In the genomic region with DNA sequence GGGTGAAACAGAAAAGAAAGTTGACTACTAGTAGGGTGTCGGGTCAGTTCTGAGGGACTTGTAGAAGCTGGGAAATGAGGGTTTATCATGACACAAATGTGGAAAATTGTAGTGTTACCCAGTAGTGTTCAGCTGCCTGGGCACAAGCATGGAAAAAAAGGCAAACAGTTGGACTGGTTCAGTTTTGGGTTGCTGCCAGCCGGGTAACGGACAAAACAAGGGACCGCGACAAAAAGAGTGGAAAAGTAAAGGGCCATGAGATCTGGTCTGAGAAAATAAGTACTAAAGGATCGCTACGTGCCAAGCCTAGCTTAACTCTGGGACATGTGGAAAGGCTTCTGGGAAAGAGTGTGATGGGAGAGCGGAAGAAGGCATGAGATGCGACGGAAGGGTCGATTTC, we compare ENCODE assay signal across 8 mouse cellular contexts. TPM values are rescaled to one million over a fixed set of nuclear protein-coding genes. Genes with fewer than 3 reads are reported as not detected.
DNase-seq lines count a peak whose midpoint lies in the region; ATAC-seq and TF ChIP-seq lines count a peak whose summit lies in the region.

No protein-coding gene starts in this region.

- no peaks in the 10 kb centered on the region for H3K9me3 ChIP-seq in hindbrain, embryonic 11.5 days (ENCODE audit: control insufficient read depth, low read length)
- no peaks in the 10 kb centered on the region for H3K9me3 ChIP-seq in midbrain, embryonic 11.5 days (ENCODE audit: control insufficient read depth, low read length)

- WGBS in kidney, adult 2 months: 30% methylated on average over 11 of the region's 11 CpGs
- WGBS in hindbrain, embryonic 11.5 days: 46% methylated on average over 11 of the region's 11 CpGs
- 44% methylated on average over 11 of the region's 11 CpGs for WGBS in midbrain, embryonic 11.5 days

- no peak for ATAC-seq in hindbrain, embryonic 11.5 days (ENCODE audit: low FRiP score)
- ATAC-seq in midbrain, embryonic 11.5 days (ENCODE audit: low FRiP score): no peak

- H3K27ac ChIP-seq in kidney, adult 2 months (ENCODE audit: insufficient read depth, low read depth, low read length): no peak overlapping the region
- H3K27ac ChIP-seq in cortical plate, adult 2 months (ENCODE audit: insufficient read depth, low read length): no peak overlapping the region; the same call in 1 of the 2 replicates
- H3K27ac ChIP-seq in hindbrain, embryonic 11.5 days (ENCODE audit: low read depth, low read length): no peak overlapping the region; the same call in 1 of the 2 replicates
- H3K27ac ChIP-seq in midbrain, embryonic 11.5 days (ENCODE audit: low read depth, low read length): no peak overlapping the region; the same call in 1 of the 2 replicates

- H3K27me3 ChIP-seq in kidney, adult 2 months (replicated peaks; ENCODE audit: control insufficient read depth, insufficient read depth, low read length): no peaks in the 10 kb centered on the region
- H3K27me3 ChIP-seq in hindbrain, embryonic 11.5 days (ENCODE audit: control insufficient read depth, insufficient read depth, low read length): no peaks in the 10 kb centered on the region
- no peaks in the 10 kb centered on the region for H3K27me3 ChIP-seq in midbrain, embryonic 11.5 days (ENCODE audit: control insufficient read depth, insufficient read depth, low read length)

- peak overlapping the region; percentile 85; the same call in 1 of the 2 replicates for H3K4me3 ChIP-seq in kidney, adult 2 months (ENCODE audit: insufficient read depth, low read depth, low read length)
- peak overlapping the region; percentile 51 for H3K4me3 ChIP-seq in cortical plate, adult 2 months (ENCODE audit: insufficient read depth, low read length)
- H3K4me3 ChIP-seq in hindbrain, embryonic 11.5 days (ENCODE audit: low read depth, low read length): peak overlapping the region; percentile 65
- H3K4me3 ChIP-seq in midbrain, embryonic 11.5 days (ENCODE audit: low read depth, low read length): peak overlapping the region; percentile 61

- no peak for TF ChIP-seq POLR2A in kidney, adult 2 months (IDR thresholded peaks at IDR 0.05; ENCODE audit: low read depth, low read length)
- no peak for TF ChIP-seq POLR2A in cortical plate, adult 2 months (IDR thresholded peaks at IDR 0.05; ENCODE audit: extremely low read depth, insufficient read depth, low read length)

- peak overlapping the region; percentile 77; the same call in 1 of the 2 replicates for H3K9ac ChIP-seq in hindbrain, embryonic 11.5 days (ENCODE audit: low read depth, low read length)
- peak overlapping the region; percentile 79; the same call in 1 of the 2 replicates for H3K9ac ChIP-seq in midbrain, embryonic 11.5 days (ENCODE audit: low read length)

- TF ChIP-seq CTCF in kidney, adult 2 months (conservative IDR thresholded peaks at IDR 0.05; ENCODE audit: insufficient read depth, insufficient read length, low read depth, low read length): no peak
- TF ChIP-seq CTCF in cortical plate, adult 2 months (IDR thresholded peaks at IDR 0.05; ENCODE audit: extremely low read depth, insufficient read depth, low read length): no peak

- peak overlapping the region; percentile 61 for H3K4me2 ChIP-seq in hindbrain, embryonic 11.5 days (replicated peaks; ENCODE audit: low read depth, low read length)
- H3K4me2 ChIP-seq in midbrain, embryonic 11.5 days: peak overlapping the region; percentile 51

- 0 out of 2 replicates have a peak, but pooled peaks cover 3% of the 10 kb centered on the region for H3K4me1 ChIP-seq in kidney, adult 2 months (ENCODE audit: control insufficient read depth, insufficient read depth, low read length)
- H3K4me1 ChIP-seq in cortical plate, adult 2 months (ENCODE audit: control insufficient read depth, insufficient read depth, low read length): no peaks in the 10 kb centered on the region
- H3K4me1 ChIP-seq in hindbrain, embryonic 11.5 days (replicated peaks; ENCODE audit: control insufficient read depth, insufficient read depth, low read length): no peaks in the 10 kb centered on the region
- H3K4me1 ChIP-seq in midbrain, embryonic 11.5 days (ENCODE audit: control insufficient read depth, insufficient read depth, low read length): peaks cover 13% of the 10 kb centered on the region

- no peak for DNase-seq in kidney, adult 2 months
- no peak for DNase-seq in kidney, postnatal 4 days
- no peak for DNase-seq in hindbrain, embryonic 11.5 days (ENCODE audit: low spot score)
- no peak for DNase-seq in midbrain, embryonic 11.5 days (ENCODE audit: low spot score, missing footprints)
- DNase-seq in spleen, postnatal 4 days (ENCODE audit: low spot score in 2 of 2): no peak
- DNase-seq in layer of hippocampus, postnatal 25 days (ENCODE audit: extremely low spot score in 1 of 2, low spot score in 1 of 2): no peak
- DNase-seq in spleen, postnatal 36 days (ENCODE audit: low spot score in 2 of 2): no peak

- no peaks in the 10 kb centered on the region for H3K36me3 ChIP-seq in kidney, adult 2 months (ENCODE audit: control insufficient read depth, insufficient read depth, low read length)
- no peaks in the 10 kb centered on the region for H3K36me3 ChIP-seq in hindbrain, embryonic 11.5 days (ENCODE audit: control insufficient read depth, insufficient read depth, low read length)
- H3K36me3 ChIP-seq in midbrain, embryonic 11.5 days (ENCODE audit: control insufficient read depth, insufficient read depth, low read length): no peaks in the 10 kb centered on the region

RNA-seq across cellular contexts. Expression of a gene that starts 0.4 kb away (rescaled TPM):
- 9.9 and 10.3 TPM in 2 replicates for polyA plus RNA-seq in kidney, adult 2 months (2012; rRNA removed)
- polyA plus RNA-seq in cortical plate, adult 2 months (2012; rRNA removed): 14.0 and 15.8 TPM in 2 replicates
- 8.0 and 9.3 TPM in 2 replicates for polyA plus RNA-seq in hindbrain, embryonic 11.5 days (2014; fragmentation: Nextera tagmentation; extraction: Ambion mirVana)
- polyA plus RNA-seq in midbrain, embryonic 11.5 days (2014; fragmentation: Nextera tagmentation; extraction: Ambion mirVana): 7.6 and 8.6 TPM in 2 replicates
- 10 to 100 TPM; 18.6 to 23.5 TPM for total RNA-seq in layer of hippocampus, postnatal 25 days (2021)

RNA-seq across cellular contexts. Expression of a gene that starts 29.2 kb away (rescaled TPM):
- polyA plus RNA-seq in kidney, adult 2 months (2012; rRNA removed): 12.0 and 14.3 TPM in 2 replicates
- polyA plus RNA-seq in cortical plate, adult 2 months (2012; rRNA removed): 78.9 and 79.7 TPM in 2 replicates
- 48.7 and 50.3 TPM in 2 replicates for polyA plus RNA-seq in hindbrain, embryonic 11.5 days (2014; fragmentation: Nextera tagmentation; extraction: Ambion mirVana)
- 48.2 and 48.5 TPM in 2 replicates for polyA plus RNA-seq in midbrain, embryonic 11.5 days (2014; fragmentation: Nextera tagmentation; extraction: Ambion mirVana)
- 100 to 1,000 TPM; 172 to 200 TPM for total RNA-seq in layer of hippocampus, postnatal 25 days (2021)

RNA-seq across cellular contexts. Expression of a gene that starts 50.0 kb away (rescaled TPM):
- polyA plus RNA-seq in kidney, adult 2 months (2012; rRNA removed): 8.3 and 9.6 TPM in 2 replicates
- polyA plus RNA-seq in cortical plate, adult 2 months (2012; rRNA removed): 60.0 and 65.9 TPM in 2 replicates
- polyA plus RNA-seq in hindbrain, embryonic 11.5 days (2014; fragmentation: Nextera tagmentation; extraction: Ambion mirVana): 39.1 and 43.1 TPM in 2 replicates
- polyA plus RNA-seq in midbrain, embryonic 11.5 days (2014; fragmentation: Nextera tagmentation; extraction: Ambion mirVana): 45.7 and 45.8 TPM in 2 replicates
- 10 to 100 TPM; 70.3 to 72.0 TPM for total RNA-seq in layer of hippocampus, postnatal 25 days (2021)
